Mouse (Mus musculus) MEL (cell line): ENCODE data around the gene Mamstr. TPM values are rescaled to one million over a fixed set of nuclear protein-coding genes. Genes with fewer than 3 reads are reported as not detected.
A peak's percentile ranks its signal among the peaks of the same experiment; 100 is the strongest.

Experiments used
- DNase-seq: peaks from one replicate; pipeline ENCODE4 v3.0.0; 2011; ENCODE audit warnings: low read depth, low spot score
- H3K27ac ChIP-seq: 2 replicates; pipeline ENCODE4 v1.5.1; 2012; ENCODE audit warnings: low read depth, mild to moderate bottlenecking, control low read depth, low read length, moderate library complexity; ENCODE audit not compliant: control insufficient read depth
- H3K27me3 ChIP-seq, 2 experiments: fragments of 150-350 bp in 1 of 2; sonication (generic) in 1 of 2; 2 replicates each; pipeline ENCODE4 v1.6.1; 2012; ENCODE audit warnings: low read length in 2 of 2, mild to moderate bottlenecking in 2 of 2, improper control_type of control experiment in 1 of 2, moderate library complexity in 1 of 2; ENCODE audit not compliant: insufficient read depth in 2 of 2, control insufficient read depth in 1 of 2
- H3K36me3 ChIP-seq, 2 experiments: 2 replicates each; pipeline ENCODE4 v1.6.1; 2012 to 2014; ENCODE audit warnings: low read length in 2 of 2, improper control_type of control experiment in 1 of 2, inconsistent platforms in 1 of 2, mild to moderate bottlenecking in 1 of 2; ENCODE audit not compliant: insufficient read depth in 2 of 2, control insufficient read depth in 1 of 2
- H3K4me1 ChIP-seq, 2 experiments: fragments of 150-350 bp in 1 of 2; sonication (generic) in 1 of 2; 2 replicates each; pipeline ENCODE4 v1.6.1; 2012; ENCODE audit warnings: low read length in 2 of 2, improper control_type of control experiment in 1 of 2, mild to moderate bottlenecking in 1 of 2; ENCODE audit not compliant: insufficient read depth in 2 of 2, control insufficient read depth in 1 of 2
- H3K4me3 ChIP-seq, 2 experiments: fragments of 150-350 bp in 1 of 2; sonication (generic) in 1 of 2; 2 replicates each; pipeline ENCODE4 v1.5.1; 2012; ENCODE audit warnings: low read depth in 2 of 2, low read length in 2 of 2, mild to moderate bottlenecking in 2 of 2, moderate library complexity in 2 of 2, control low read depth in 1 of 2, improper control_type of control experiment in 1 of 2; ENCODE audit not compliant: control insufficient read depth in 1 of 2, insufficient read depth in 1 of 2
- H3K79me2 ChIP-seq: 2 replicates; pipeline ENCODE4 v1.6.1; 2012; ENCODE audit warnings: mild to moderate bottlenecking, low read length, moderate library complexity; ENCODE audit not compliant: control insufficient read depth, poor library complexity, insufficient read depth
- H3K9ac ChIP-seq: 2 replicates; pipeline ENCODE4 v1.6.1; 2012; ENCODE audit warnings: low read depth, mild to moderate bottlenecking, control low read depth, low read length, moderate library complexity; ENCODE audit not compliant: control insufficient read depth, poor library complexity, severe bottlenecking
- H3K9me3 ChIP-seq: fragments of 150-350 bp; sonication (generic); replicated peaks from 2 replicates; pipeline ENCODE4 v1.6.1; 2012; ENCODE audit warnings: mild to moderate bottlenecking, low read length, improper control_type of control experiment, moderate library complexity; ENCODE audit not compliant: insufficient read depth
- CHD1 ChIP-seq: IDR thresholded peaks from 2 replicates; pipeline ENCODE4 v1.6.1; 2012; ENCODE audit warnings: low read depth, mild to moderate bottlenecking, inconsistent platforms, low read length, improper control_type of control experiment
- CHD2 ChIP-seq: IDR thresholded peaks from 2 replicates; pipeline ENCODE4 v1.6.1; 2011; ENCODE audit warnings: low read length, improper control_type of control experiment
- CTCF ChIP-seq, 3 experiments: IDR thresholded peaks in 2 of 3; conservative IDR thresholded peaks in 1 of 3; 2 replicates each; pipeline ENCODE4 v1.5.1; 2011 to 2012; ENCODE audit warnings: low read length in 3 of 3, low read depth in 2 of 3, mild to moderate bottlenecking in 2 of 3, improper control_type of control experiment in 1 of 3, inconsistent platforms in 1 of 3, mixed read lengths in 1 of 3, moderate library complexity in 1 of 3; ENCODE audit not compliant: control insufficient read depth in 1 of 3, insufficient read depth in 1 of 3, poor library complexity in 1 of 3, severe bottlenecking in 1 of 3
- ELF1 ChIP-seq: IDR thresholded peaks from 2 replicates; pipeline ENCODE4 v1.6.1; 2014; ENCODE audit warnings: low read depth, mild to moderate bottlenecking, inconsistent platforms, low read length, improper control_type of control experiment, moderate library complexity
- EP300 ChIP-seq, 2 experiments: IDR thresholded peaks; 2 replicates each; pipeline ENCODE4 v1.6.1; 2011; ENCODE audit warnings: improper control_type of control experiment in 2 of 2, low read length in 2 of 2, low read depth in 1 of 2, mild to moderate bottlenecking in 1 of 2
- ETS1 ChIP-seq: IDR thresholded peaks from 2 replicates; pipeline ENCODE4 v1.6.1; 2012; ENCODE audit warnings: low read depth, mild to moderate bottlenecking, inconsistent platforms, low read length, improper control_type of control experiment, moderate library complexity
- GABPA ChIP-seq: IDR thresholded peaks from 2 replicates; pipeline ENCODE4 v1.6.1; 2012; ENCODE audit warnings: low read depth, mild to moderate bottlenecking, inconsistent platforms, low read length, improper control_type of control experiment, moderate library complexity
- HCFC1 ChIP-seq: IDR thresholded peaks from 2 replicates; pipeline ENCODE4 v1.6.1; 2012; ENCODE audit warnings: low read depth, mild to moderate bottlenecking, inconsistent platforms, low read length, improper control_type of control experiment, moderate library complexity
- KAT2A ChIP-seq: conservative IDR thresholded peaks from 2 replicates; pipeline ENCODE4 v1.6.1; 2012; ENCODE audit warnings: low read depth, low read length, improper control_type of control experiment, inconsistent platforms
- MAFK ChIP-seq: IDR thresholded peaks from 2 replicates; pipeline ENCODE4 v1.6.1; 2011; ENCODE audit warnings: low read depth, mild to moderate bottlenecking, low read length, improper control_type of control experiment, borderline replicate concordance
- MAX ChIP-seq: IDR thresholded peaks from 2 replicates; pipeline ENCODE4 v1.6.1; 2011; ENCODE audit warnings: low read length, improper control_type of control experiment
- MAZ ChIP-seq: IDR thresholded peaks from 2 replicates; pipeline ENCODE4 v1.6.1; 2012; ENCODE audit warnings: low read depth, mild to moderate bottlenecking, inconsistent platforms, low read length, improper control_type of control experiment
- MXI1 ChIP-seq: IDR thresholded peaks from 2 replicates; pipeline ENCODE4 v1.6.1; 2011; ENCODE audit warnings: mild to moderate bottlenecking, low read depth, low read length, improper control_type of control experiment
- MYB ChIP-seq: IDR thresholded peaks from 2 replicates; pipeline ENCODE4 v1.6.1; 2011; ENCODE audit warnings: mild to moderate bottlenecking, low read depth, low read length, improper control_type of control experiment
- MYC ChIP-seq: IDR thresholded peaks from 2 replicates; pipeline ENCODE4 v1.6.1; 2011; ENCODE audit warnings: low read depth, mild to moderate bottlenecking, low read length, improper control_type of control experiment, moderate library complexity
- NELFE ChIP-seq: IDR thresholded peaks from 2 replicates; pipeline ENCODE4 v1.6.1; 2011; ENCODE audit warnings: low read depth, low read length, improper control_type of control experiment
- NRF1 ChIP-seq: IDR thresholded peaks from 2 replicates; pipeline ENCODE4 v1.6.1; 2014; ENCODE audit warnings: low read depth, mild to moderate bottlenecking, inconsistent platforms, low read length, improper control_type of control experiment, moderate library complexity; ENCODE audit not compliant: poor library complexity, insufficient read depth, severe bottlenecking
- POLR2A ChIP-seq, 2 experiments: IDR thresholded peaks; 2 replicates each; pipeline ENCODE4 v1.6.1; 2011 to 2012; ENCODE audit warnings: low read length in 2 of 2, mild to moderate bottlenecking in 2 of 2, control low read depth in 1 of 2, improper control_type of control experiment in 1 of 2, low read depth in 1 of 2, moderate library complexity in 1 of 2; ENCODE audit not compliant: control insufficient read depth in 1 of 2, insufficient read depth in 1 of 2, poor library complexity in 1 of 2
- POLR2AphosphoS2 ChIP-seq: IDR thresholded peaks from 2 replicates; pipeline ENCODE4 v1.6.1; 2011; ENCODE audit warnings: low read length, improper control_type of control experiment
- POLR2AphosphoS5 ChIP-seq: IDR thresholded peaks from 2 replicates; pipeline ENCODE4 v1.6.1; 2012; ENCODE audit warnings: low read depth, borderline replicate concordance, mild to moderate bottlenecking, inconsistent platforms, low read length, moderate library complexity, mixed read lengths
- RAD21 ChIP-seq: IDR thresholded peaks from 2 replicates; pipeline ENCODE4 v1.6.1; 2011; ENCODE audit warnings: mild to moderate bottlenecking, low read depth, low read length, improper control_type of control experiment
- RCOR1 ChIP-seq: IDR thresholded peaks from 2 replicates; pipeline ENCODE4 v1.6.1; 2012; ENCODE audit warnings: low read depth, mild to moderate bottlenecking, inconsistent platforms, low read length, improper control_type of control experiment
- SIN3A ChIP-seq: IDR thresholded peaks from 2 replicates; pipeline ENCODE4 v1.6.1; 2012; ENCODE audit warnings: low read length, improper control_type of control experiment, inconsistent platforms
- SMC3 ChIP-seq: IDR thresholded peaks from 2 replicates; pipeline ENCODE4 v1.6.1; 2011; ENCODE audit warnings: low read depth, low read length, improper control_type of control experiment
- TAL1 ChIP-seq: IDR thresholded peaks from 2 replicates; pipeline ENCODE4 v1.6.1; 2012; ENCODE audit warnings: mild to moderate bottlenecking, inconsistent platforms, low read length, moderate library complexity, mixed read lengths
- TBP ChIP-seq: IDR thresholded peaks from 2 replicates; pipeline ENCODE4 v1.8.0; 2011; ENCODE audit warnings: low read depth, low read length, improper control_type of control experiment
- TCF12 ChIP-seq: IDR thresholded peaks from 2 replicates; pipeline ENCODE4 v1.6.1; 2014; ENCODE audit warnings: low read depth, mild to moderate bottlenecking, inconsistent platforms, low read length, improper control_type of control experiment, moderate library complexity
- UBTF ChIP-seq: IDR thresholded peaks from 2 replicates; pipeline ENCODE4 v1.6.1; 2012; ENCODE audit warnings: low read depth, mild to moderate bottlenecking, inconsistent platforms, low read length, improper control_type of control experiment, moderate library complexity, borderline replicate concordance; ENCODE audit not compliant: insufficient read depth
- USF1 ChIP-seq: IDR thresholded peaks from 2 replicates; pipeline ENCODE4 v1.6.1; 2014; ENCODE audit warnings: low read depth, mild to moderate bottlenecking, inconsistent platforms, low read length, improper control_type of control experiment, moderate library complexity
- USF2 ChIP-seq, 2 experiments: IDR thresholded peaks; 2 replicates each; pipeline ENCODE4 v1.6.1; 2011 to 2012; ENCODE audit warnings: improper control_type of control experiment in 2 of 2, low read length in 2 of 2, borderline replicate concordance in 1 of 2, inconsistent platforms in 1 of 2, low read depth in 1 of 2, mild to moderate bottlenecking in 1 of 2; ENCODE audit not compliant: insufficient read depth in 1 of 2
- ZC3H11A ChIP-seq: IDR thresholded peaks from 2 replicates; pipeline ENCODE4 v1.6.1; 2012; ENCODE audit warnings: low read depth, mild to moderate bottlenecking, inconsistent platforms, low read length, improper control_type of control experiment
- ZNF384 ChIP-seq: IDR thresholded peaks from 2 replicates; pipeline ENCODE4 v1.6.1; 2012; ENCODE audit warnings: low read depth, mild to moderate bottlenecking, inconsistent platforms, low read length, improper control_type of control experiment
- polyA plus RNA-seq, 2 experiments: library from polyadenylated mRNA; stranded (reverse) in 1 of 2; unstranded in 1 of 2; fragments of >175 nt in 1 of 2; fragments of >200 nt in 1 of 2; gene quantifications; 2 replicates each; pipeline versions ENCODE4 v1.2.1 to v1.2.4; 2012; ENCODE audit warnings: low replicate concordance in 2 of 2, low read depth in 1 of 2; ENCODE audit not compliant: insufficient read length in 2 of 2, insufficient read depth in 1 of 2, missing spikeins in 1 of 2
- total RNA-seq: library from RNA; depleted of rRNA; stranded (reverse); fragments of 300-350 nt; gene quantifications from 2 replicates; pipeline ENCODE4 v1.2.3, GENCODE M21; 2012

The Mamstr gene
- total and polyA plus RNA-seq, 3 experiments = not detected

DNA sequence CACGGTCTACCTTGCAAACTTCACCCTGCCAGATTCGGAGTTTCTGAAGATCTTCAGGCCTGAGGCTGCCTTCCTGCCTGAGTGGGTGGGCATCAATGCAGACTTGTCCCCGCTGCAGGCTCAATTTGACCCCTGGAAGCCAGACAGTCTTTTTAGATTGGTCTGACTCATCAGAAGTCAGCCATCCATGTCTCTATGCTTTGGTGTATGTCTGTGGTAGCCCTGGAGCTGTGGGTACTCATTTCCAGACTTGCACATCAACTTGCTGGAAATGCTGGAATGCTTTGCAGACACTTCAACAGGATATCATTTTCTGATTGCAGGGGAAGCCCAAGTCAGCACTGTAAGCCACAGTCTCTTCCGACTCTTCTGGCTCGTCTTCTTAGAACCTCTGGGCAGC lies 20.2 kb upstream of the Mamstr start:
- H3K4me1 ChIP-seq = peaks cover 8 to 18% of the 10 kb centered on the region in 2 experiments; a peak in 3 of 4 replicates
- no peak overlapping the region for H3K9ac ChIP-seq

DNA sequence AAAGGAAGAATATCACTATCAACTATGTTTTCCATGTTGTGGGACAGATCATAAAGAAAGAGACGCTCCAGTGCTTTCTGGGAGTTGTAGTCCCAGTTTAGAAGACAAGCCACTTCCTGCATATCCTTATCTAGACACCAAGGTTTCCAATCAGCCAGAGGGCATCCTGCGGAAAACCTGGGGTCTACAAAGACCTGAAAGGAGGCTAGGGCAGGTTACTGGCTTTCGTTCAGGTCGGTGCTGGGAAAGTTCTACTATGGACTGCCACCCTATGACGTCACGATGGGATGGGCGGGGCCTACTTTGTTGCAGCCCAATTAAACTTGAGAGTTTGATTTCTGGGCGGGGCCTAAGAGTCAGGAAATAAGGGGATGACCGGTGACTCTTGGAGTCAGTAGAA lies 18.3 kb upstream of the Mamstr start, which contains the start of gene Izumo1:
Gene Izumo1, plus strand, starts transcription at position 369 of the 400 bp plus-strand sequence.
- H3K79me2 ChIP-seq = no peaks in the 10 kb centered on the region
- peaks cover 0 to 2% of the 10 kb centered on the region in 2 experiments; a peak in 2 of 4 replicates for H3K27me3 ChIP-seq
- H3K9me3 ChIP-seq = no peaks in the 10 kb centered on the region
- no peak within 1 kb of the TSS for H3K27ac ChIP-seq
- no peak within 1 kb of the TSS for H3K9ac ChIP-seq
- no peaks in the 10 kb centered on the region; a peak in 1 of 4 replicates for H3K36me3 ChIP-seq
- H3K4me3 ChIP-seq = peak within 1 kb of the TSS; percentile 46 to 65; a peak in 3 of 4 replicates
- H3K4me1 ChIP-seq = peaks cover 3 to 8% of the 10 kb centered on the region in 2 experiments; a peak in 2 of 4 replicates
- peak; percentile 73 for DNase-seq
- no peak for TF ChIP-seq MAFK
- TF ChIP-seq ELF1 = peak; percentile 91
- no peak for TF ChIP-seq NRF1
- no peak for TF ChIP-seq TCF12
- TF ChIP-seq EP300 (IDR thresholded peaks at IDR 0.05; ENCODE audit: low read depth in 1 of 2, low read length in 2 of 2) = no peak
- no peak for TF ChIP-seq POLR2AphosphoS2
- no peak for TF ChIP-seq SIN3A
- TF ChIP-seq USF1 = no peak
- no peak for TF ChIP-seq GABPA
- no peak for TF ChIP-seq CHD1
- no peak for TF ChIP-seq CTCF (IDR thresholded peaks at IDR 0.05 in 2 of 3, conservative IDR thresholded peaks at IDR 0.05 in 1 of 3; ENCODE audit: control insufficient read depth in 1 of 3, insufficient read depth in 1 of 3, low read depth in 2 of 3, low read length in 3 of 3, poor library complexity in 1 of 3, severe bottlenecking in 1 of 3)
- peak; percentile 72 for TF ChIP-seq KAT2A
- TF ChIP-seq TBP = peak; percentile 60
- TF ChIP-seq ETS1 = no peak
- no peak for TF ChIP-seq RCOR1
- TF ChIP-seq MYB = no peak
- no peak for TF ChIP-seq MAZ
- no peak for TF ChIP-seq ZNF384
- TF ChIP-seq HCFC1 = peak; percentile 94
- TF ChIP-seq MYC = no peak
- TF ChIP-seq POLR2AphosphoS5 = no peak
- TF ChIP-seq SMC3 = no peak
- TF ChIP-seq NELFE = no peak
- TF ChIP-seq USF2 (IDR thresholded peaks at IDR 0.05; ENCODE audit: borderline replicate concordance in 1 of 2, insufficient read depth in 1 of 2, low read depth in 1 of 2, low read length in 2 of 2) = no peak
- no peak for TF ChIP-seq MXI1
- TF ChIP-seq TAL1 = no peak
- no peak for TF ChIP-seq ZC3H11A
- no peak for TF ChIP-seq UBTF
- TF ChIP-seq POLR2A (IDR thresholded peaks at IDR 0.05; ENCODE audit: control insufficient read depth in 1 of 2, insufficient read depth in 1 of 2, low read depth in 1 of 2, low read length in 2 of 2, poor library complexity in 1 of 2) = peak in 1 of 2 experiments; percentile 26; a peak in 1 of 4 replicates
- TF ChIP-seq RAD21 = no peak
- TF ChIP-seq CHD2 = no peak
- TF ChIP-seq MAX = no peak

More for the DNA sequence above, 20.2 kb upstream of the Mamstr start:
- Histone ChIP-seq H3K27ac (no peak overlapping the region), H3K79me2 (no peaks in the 10 kb centered on the region), H3K36me3 (peaks cover 0 to 2% of the 10 kb centered on the region in 2 experiments; a peak in 1 of 4 replicates), H3K4me3 (no peak overlapping the region), H3K9me3 (no peaks in the 10 kb centered on the region), H3K27me3 (peaks cover 0 to 2% of the 10 kb centered on the region in 2 experiments; a peak in 2 of 4 replicates)
- DNase-seq = no peak
- no peak for TF ChIP-seq HCFC1
- no peak for TF ChIP-seq CHD1
- no peak for TF ChIP-seq NRF1
